Mouse (Mus musculus) R1 (cell line): ENCODE data around the gene Tec.
A peak's percentile ranks its signal among the peaks of the same experiment; 100 is the strongest.

Experiments used
- DNase-seq: peaks from one replicate; pipeline ENCODE4 v3.0.0-alpha.2; 2018; ENCODE audit warnings: low read depth, low spot score

Gene Tec

GRCm38 (mm10) chr5:72785451-72785850, 82.8 kb downstream of the Tec start:
- no peak for DNase-seq

GRCm38 (mm10) chr5:72784719-72785118, 83.6 kb downstream of the Tec start:
- no peak for DNase-seq

GRCm38 (mm10) chr5:72783957-72784356, 84.3 kb downstream of the Tec start:
- DNase-seq, result no peak

- DNase-seq, result no peak
Measured at GRCm38 (mm10) chr5:72783123-72783522, 85.2 kb downstream of the Tec start.

- no peak for DNase-seq
Measured at GRCm38 (mm10) chr5:72781776-72782175, 86.5 kb downstream of the Tec start.

- no peak for DNase-seq
Measured at GRCm38 (mm10) chr5:72776595-72776994, 91.7 kb downstream of the Tec start.

GRCm38 (mm10) chr5:72776127-72776526, 92.2 kb downstream of the Tec start:
- DNase-seq, result no peak

- DNase-seq, result no peak
Measured at GRCm38 (mm10) chr5:72769841-72770240, 98.4 kb downstream of the Tec start.

- no peak for DNase-seq
Measured at GRCm38 (mm10) chr5:72763546-72763945, 104.7 kb downstream of the Tec start.

- DNase-seq, result no peak
Measured at GRCm38 (mm10) chr5:72763025-72763424, 105.3 kb downstream of the Tec start.

GRCm38 (mm10) chr5:72761758-72762157, 106.5 kb downstream of the Tec start:
- no peak for DNase-seq

- no peak for DNase-seq
Measured at GRCm38 (mm10) chr5:72761237-72761636, 107.0 kb downstream of the Tec start.

GRCm38 (mm10) chr5:72758925-72759924, 109.1 kb downstream of the Tec start:
- no peak for DNase-seq

- peak; percentile 9 for DNase-seq
Measured at GRCm38 (mm10) chr5:72757155-72757773, 111.0 kb downstream of the Tec start.

GRCm38 (mm10) chr5:72755941-72756340, 112.3 kb downstream of the Tec start:
- no peak for DNase-seq

GRCm38 (mm10) chr5:72755035-72755434, 113.2 kb downstream of the Tec start:
- DNase-seq, result no peak

- no peak for DNase-seq
Measured at GRCm38 (mm10) chr5:72752585-72752984, 115.7 kb downstream of the Tec start, which contains the start of gene Txk. Gene Txk, minus strand, starts transcription at chr5:72752777.

GRCm38 (mm10) chr5:72751056-72751758, 117.1 kb downstream of the Tec start:
- DNase-seq, result no peak

GRCm38 (mm10) chr5:72750226-72750625, 118.1 kb downstream of the Tec start:
- no peak for DNase-seq

GRCm38 (mm10) chr5:72748659-72749265, 119.5 kb downstream of the Tec start:
- no peak for DNase-seq

GRCm38 (mm10) chr5:72747384-72747783, 120.9 kb downstream of the Tec start:
- no peak for DNase-seq

- DNase-seq, result no peak
Measured at GRCm38 (mm10) chr5:72746461-72746860, 121.8 kb downstream of the Tec start.
